Mouse (Mus musculus): Measurements from ENCODE around the gene Miga1. TPM values are rescaled to one million over a fixed set of nuclear protein-coding genes. Genes with fewer than 3 reads are reported as not detected.

Miga1 gene
- total RNA-seq, 2 experiments from 2014 or later: 5.0 to 7.3 TPM

GRCm38 (mm10) chr3:152224918-152225317 is 115.3 kb downstream of the Miga1 start:
- intact Hi-C loops (cut with DNase I): no loop called here
- H3K27ac ChIP-seq: no peak overlapping the region

More at GRCm38 (mm10) chr3:152224918-152225317, 115.3 kb downstream of the Miga1 start:
- H3K4me3 ChIP-seq: no peak overlapping the region
- TF ChIP-seq CTCF (IDR thresholded peaks at IDR 0.05): peak; percentile 22; the same call in 1 of the 2 replicates
- DNase-seq: no peak

Other genes with a start within 250 kb of the Miga1 start
- gene Gipc2, start 174.2 kb downstream of the Miga1 start, total RNA-seq (2021): under 1 TPM; 0.69 to 0.75 TPM
- 10 to 100 TPM; 45.5 to 85.8 TPM for gene Dnajb4, start 130.1 kb downstream of the Miga1 start, total RNA-seq (2021)
- 10 to 100 TPM; 30.1 to 36.8 TPM for gene Fubp1, start 130.0 kb downstream of the Miga1 start, total RNA-seq (2021)
- 100 to 1,000 TPM; 349 to 495 TPM for gene Nexn, start 74.1 kb downstream of the Miga1 start, total RNA-seq (2021)
- 10 to 100 TPM; 20.9 to 22.0 TPM for gene Usp33, start 6.1 kb upstream of the Miga1 start, total RNA-seq (2021)
- 10 to 100 TPM; 15.7 to 18.1 TPM for gene Zzz3, start 55.1 kb upstream of the Miga1 start, total RNA-seq (2021)

Data from gastrocnemius, adult 2 months (tissue).